Mouse (Mus musculus): Measurements from ENCODE around the gene Sdk2.

DNA sequence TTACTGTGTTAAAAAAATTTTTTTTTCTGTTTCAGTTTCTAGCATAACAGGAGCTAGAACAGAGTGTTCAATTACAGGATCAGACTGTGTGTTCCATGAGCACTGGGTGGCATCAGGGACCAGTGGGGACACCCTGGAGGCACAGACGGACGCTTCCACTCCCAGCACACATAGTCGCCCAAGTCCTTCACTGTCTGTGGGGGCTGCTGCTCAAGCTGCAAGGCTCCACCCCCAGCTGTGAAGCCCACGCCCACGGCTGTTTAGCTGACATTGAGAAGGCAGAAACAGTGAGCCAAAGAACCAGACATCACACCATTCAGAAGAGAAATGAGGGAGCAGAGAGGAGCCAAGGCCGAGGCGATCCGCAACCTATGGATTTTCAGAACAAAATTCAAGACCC is 3.3 kb upstream of the Sdk2 start:
- no peak for TF ChIP-seq CTCF (IDR thresholded peaks at IDR 0.05; ENCODE audit: extremely low read depth, insufficient read depth, insufficient read length, insufficient replicate concordance)
- TF ChIP-seq POLR2A (IDR thresholded peaks at IDR 0.05; ENCODE audit: low read depth, low read length): no peak
